Mouse (Mus musculus): ENCODE results near the gene Dhh. TPM values are rescaled to one million over a fixed set of nuclear protein-coding genes. Genes with fewer than 3 reads are reported as not detected.

The Dhh gene
- polyA plus RNA-seq, 1 experiment from 2014 or later: 4.6 TPM

GRCm38 (mm10) chr15:98871070-98871915, 27.0 kb downstream of the Dhh start, which contains the start of gene Kmt2d:
Gene Kmt2d (minus strand): TSS chr15:98871204.
- Histone ChIP-seq H3K27me3 (replicated peaks) (no peaks in the 10 kb centered on the region), H3K9ac (peak within 1 kb of the TSS; percentile 97), H3K4me3 (peak within 1 kb of the TSS; percentile 85), H3K4me1 (replicated peaks) (peaks cover 40% of the 10 kb centered on the region), H3K9me3 (replicated peaks) (no peaks in the 10 kb centered on the region), H3K36me3 (peaks cover 3% of the 10 kb centered on the region), H3K4me2 (peak within 1 kb of the TSS; percentile 99), H3K27ac (ENCODE audit: poor library complexity, severe bottlenecking) (peak within 1 kb of the TSS; percentile 98)
- peak; percentile 79 for ATAC-seq (ENCODE audit: insufficient number of reproducible peaks, low FRiP score)
- under 1% methylated on average over 89 of the region's 94 CpGs for WGBS

GRCm38 (mm10) chr15:98870179-98871069, 27.9 kb downstream of the Dhh start:
- Histone ChIP-seq H3K9me3 (replicated peaks) (no peaks in the 10 kb centered on the region), H3K4me2 (peak overlapping the region; percentile 99), H3K36me3 (peaks cover 12% of the 10 kb centered on the region), H3K27ac (ENCODE audit: poor library complexity, severe bottlenecking) (peak overlapping the region; percentile 98), H3K9ac (peak overlapping the region; percentile 97), H3K27me3 (replicated peaks) (no peaks in the 10 kb centered on the region), H3K4me3 (peak overlapping the region; percentile 85), H3K4me1 (replicated peaks) (peaks cover 40% of the 10 kb centered on the region)
- no peak for ATAC-seq (ENCODE audit: insufficient number of reproducible peaks, low FRiP score)
- WGBS: 0% methylated on average over 15 of the region's 16 CpGs

- WGBS: 9% methylated on average over 8 of the region's 8 CpGs
- Histone ChIP-seq H3K4me1 (replicated peaks) (peaks cover 40% of the 10 kb centered on the region), H3K27ac (ENCODE audit: poor library complexity, severe bottlenecking) (peak overlapping the region; percentile 98), H3K4me2 (peak overlapping the region; percentile 99), H3K9ac (peak overlapping the region; percentile 97), H3K27me3 (replicated peaks) (no peaks in the 10 kb centered on the region), H3K36me3 (peaks cover 21% of the 10 kb centered on the region), H3K4me3 (peak overlapping the region; percentile 85), H3K9me3 (replicated peaks) (no peaks in the 10 kb centered on the region)
- no peak for ATAC-seq (ENCODE audit: insufficient number of reproducible peaks, low FRiP score)
These were observed 28.8 kb downstream of the Dhh start for GRCm38 (mm10) chr15:98869342-98870178.

- Histone ChIP-seq H3K4me3 (peak overlapping the region; percentile 85), H3K4me2 (peak overlapping the region; percentile 99), H3K27me3 (replicated peaks) (no peaks in the 10 kb centered on the region), H3K36me3 (peaks cover 31% of the 10 kb centered on the region), H3K9me3 (replicated peaks) (no peaks in the 10 kb centered on the region), H3K4me1 (replicated peaks) (peaks cover 40% of the 10 kb centered on the region), H3K9ac (peak overlapping the region; percentile 97), H3K27ac (ENCODE audit: poor library complexity, severe bottlenecking) (peak overlapping the region; percentile 66)
- ATAC-seq (ENCODE audit: insufficient number of reproducible peaks, low FRiP score): no peak
- WGBS: 31% methylated on average over 11 of the region's 11 CpGs
These were observed 29.8 kb downstream of the Dhh start for GRCm38 (mm10) chr15:98868346-98869063.

GRCm38 (mm10) chr15:98867321-98867720, 31.0 kb downstream of the Dhh start:
- Histone ChIP-seq H3K4me2 (peak overlapping the region; percentile 99), H3K9ac (peak overlapping the region; percentile 97; the same call in 1 of the 2 replicates), H3K9me3 (replicated peaks) (no peaks in the 10 kb centered on the region), H3K27me3 (replicated peaks) (no peaks in the 10 kb centered on the region), H3K36me3 (peaks cover 43% of the 10 kb centered on the region), H3K4me1 (replicated peaks) (peaks cover 32% of the 10 kb centered on the region), H3K4me3 (0 out of 2 replicates have a peak overlapping the region, but pooled peaks have one; percentile 85), H3K27ac (ENCODE audit: poor library complexity, severe bottlenecking) (no peak overlapping the region)
- no peak for ATAC-seq (ENCODE audit: insufficient number of reproducible peaks, low FRiP score)
- 56% methylated on average over 6 of the region's 6 CpGs for WGBS

- ATAC-seq (ENCODE audit: insufficient number of reproducible peaks, low FRiP score): no peak
- 75% methylated on average over 5 of the region's 5 CpGs for WGBS
- H3K36me3 ChIP-seq: peaks cover 51% of the 10 kb centered on the region
These were observed 31.8 kb downstream of the Dhh start for GRCm38 (mm10) chr15:98866501-98866900.

GRCm38 (mm10) chr15:98865771-98866170, 32.6 kb downstream of the Dhh start:
- no peaks in the 10 kb centered on the region for H3K9me3 ChIP-seq (replicated peaks)
- no peak overlapping the region for H3K27ac ChIP-seq (ENCODE audit: poor library complexity, severe bottlenecking)
- no peak overlapping the region for H3K4me3 ChIP-seq
- H3K4me1 ChIP-seq (replicated peaks): peaks cover 32% of the 10 kb centered on the region
- ATAC-seq (ENCODE audit: insufficient number of reproducible peaks, low FRiP score): no peak
- H3K36me3 ChIP-seq: peaks cover 59% of the 10 kb centered on the region
- no peaks in the 10 kb centered on the region for H3K27me3 ChIP-seq (replicated peaks)
- no peak overlapping the region for H3K9ac ChIP-seq
- 96% methylated on average over 8 of the region's 8 CpGs for WGBS
- H3K4me2 ChIP-seq: no peak overlapping the region

More at GRCm38 (mm10) chr15:98866501-98866900, 31.8 kb downstream of the Dhh start:
- Histone ChIP-seq H3K27ac (ENCODE audit: poor library complexity, severe bottlenecking) (no peak overlapping the region), H3K4me2 (no peak overlapping the region), H3K4me3 (no peak overlapping the region), H3K4me1 (replicated peaks) (peaks cover 32% of the 10 kb centered on the region), H3K9ac (no peak overlapping the region), H3K27me3 (replicated peaks) (no peaks in the 10 kb centered on the region), H3K9me3 (replicated peaks) (no peaks in the 10 kb centered on the region)

GRCm38 (mm10) chr15:98864951-98865350, 33.4 kb downstream of the Dhh start:
- Histone ChIP-seq H3K4me1 (replicated peaks) (peaks cover 31% of the 10 kb centered on the region), H3K27ac (ENCODE audit: poor library complexity, severe bottlenecking) (no peak overlapping the region), H3K9ac (no peak overlapping the region), H3K36me3 (peaks cover 67% of the 10 kb centered on the region), H3K27me3 (replicated peaks) (no peaks in the 10 kb centered on the region), H3K9me3 (replicated peaks) (no peaks in the 10 kb centered on the region), H3K4me2 (no peak overlapping the region), H3K4me3 (no peak overlapping the region)
- WGBS: 93% methylated on average over 6 of the region's 6 CpGs
- ATAC-seq (ENCODE audit: insufficient number of reproducible peaks, low FRiP score): no peak

GRCm38 (mm10) chr15:98863451-98863958, 34.8 kb downstream of the Dhh start:
- no peak for ATAC-seq (ENCODE audit: insufficient number of reproducible peaks, low FRiP score)
- 91% methylated on average over 12 of the region's 12 CpGs for WGBS
- Histone ChIP-seq H3K9me3 (replicated peaks) (no peaks in the 10 kb centered on the region), H3K27ac (ENCODE audit: poor library complexity, severe bottlenecking) (no peak overlapping the region), H3K4me2 (no peak overlapping the region), H3K4me3 (no peak overlapping the region), H3K36me3 (peaks cover 80% of the 10 kb centered on the region), H3K9ac (no peak overlapping the region), H3K4me1 (replicated peaks) (peaks cover 17% of the 10 kb centered on the region), H3K27me3 (replicated peaks) (no peaks in the 10 kb centered on the region)
